Mouse (Mus musculus) spleen, postnatal 36 days (tissue): ENCODE data around the gene Sertad1.
A peak's percentile ranks its signal among the peaks of the same experiment; 100 is the strongest.

ENCODE experiments used
- DNase-seq, 2 experiments: peaks; one replicate each; pipeline ENCODE4 v3.0.0; 2022; ENCODE audit warnings: low spot score in 2 of 2, mixed read lengths in 1 of 2

Gene Sertad1

GRCm38 (mm10) chr7:27486770-27487697, at the start of gene Sertad1:
TSS of gene Sertad1 (plus strand) at chr7:27486910.
- peak; percentile 100 for DNase-seq

DNA sequence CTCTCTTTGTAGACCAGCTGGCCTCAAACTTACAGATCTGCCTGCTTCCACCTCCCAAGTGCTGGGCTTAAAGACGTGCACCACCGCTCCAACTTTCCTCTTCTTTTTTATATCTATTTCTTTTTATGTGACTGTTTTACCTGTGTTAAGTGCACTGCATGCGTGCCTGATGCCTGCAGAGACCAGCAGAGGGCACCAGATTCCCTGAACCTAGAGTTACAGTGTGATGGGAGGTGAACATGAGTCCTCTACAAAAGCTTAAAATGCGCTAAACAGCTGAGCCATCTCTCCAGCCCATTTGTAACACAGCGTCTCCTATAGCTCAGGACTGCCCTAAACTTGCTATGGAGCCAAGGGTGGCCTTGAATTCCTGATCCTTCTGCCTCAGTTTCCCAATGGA, 49.2 kb upstream of the Sertad1 start:
- peak; percentile 32 to 53 for DNase-seq

GRCm38 (mm10) chr7:27440014-27440413, 46.7 kb upstream of the Sertad1 start:
- no peak for DNase-seq

GRCm38 (mm10) chr7:27446051-27446450, 40.7 kb upstream of the Sertad1 start:
- DNase-seq, result no peak

- DNase-seq, result no peak
Measured at GRCm38 (mm10) chr7:27446521-27447418, 39.9 kb upstream of the Sertad1 start.

GRCm38 (mm10) chr7:27447419-27448286, 39.1 kb upstream of the Sertad1 start, which contains the start of the genes Sptbn4 and Blvrb:
TSS of gene Sptbn4 (minus strand) at chr7:27447686.
TSS of gene Blvrb (plus strand) at chr7:27447978.
- peak; percentile 100 for DNase-seq

- DNase-seq, result peak; percentile 57 to 72
Measured at GRCm38 (mm10) chr7:27448421-27449206, 38.1 kb upstream of the Sertad1 start.

GRCm38 (mm10) chr7:27449256-27449862, 37.4 kb upstream of the Sertad1 start:
- DNase-seq, result peak; percentile 46 to 71

DNA sequence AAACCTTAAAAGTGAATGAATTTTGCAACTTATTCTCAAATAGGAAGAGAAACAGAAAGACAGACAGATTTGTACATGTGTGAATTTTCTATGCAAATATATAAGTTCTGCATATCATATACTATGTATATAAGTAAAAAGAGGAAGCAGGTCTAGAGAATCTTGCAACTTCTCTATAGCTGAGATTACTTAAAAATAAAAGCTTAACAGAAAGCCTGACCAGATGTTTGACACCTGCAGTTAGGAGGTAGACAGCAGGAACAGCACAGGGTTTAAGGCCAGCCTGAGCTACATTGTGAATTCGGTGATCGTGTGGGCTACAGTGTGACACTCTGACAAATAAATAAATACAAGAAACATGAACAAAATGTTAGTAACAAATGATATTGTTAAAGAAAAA, 35.4 kb upstream of the Sertad1 start:
- DNase-seq, result peak; percentile 44 to 60

GRCm38 (mm10) chr7:27452206-27452770, 34.4 kb upstream of the Sertad1 start:
- DNase-seq, result no peak

DNA sequence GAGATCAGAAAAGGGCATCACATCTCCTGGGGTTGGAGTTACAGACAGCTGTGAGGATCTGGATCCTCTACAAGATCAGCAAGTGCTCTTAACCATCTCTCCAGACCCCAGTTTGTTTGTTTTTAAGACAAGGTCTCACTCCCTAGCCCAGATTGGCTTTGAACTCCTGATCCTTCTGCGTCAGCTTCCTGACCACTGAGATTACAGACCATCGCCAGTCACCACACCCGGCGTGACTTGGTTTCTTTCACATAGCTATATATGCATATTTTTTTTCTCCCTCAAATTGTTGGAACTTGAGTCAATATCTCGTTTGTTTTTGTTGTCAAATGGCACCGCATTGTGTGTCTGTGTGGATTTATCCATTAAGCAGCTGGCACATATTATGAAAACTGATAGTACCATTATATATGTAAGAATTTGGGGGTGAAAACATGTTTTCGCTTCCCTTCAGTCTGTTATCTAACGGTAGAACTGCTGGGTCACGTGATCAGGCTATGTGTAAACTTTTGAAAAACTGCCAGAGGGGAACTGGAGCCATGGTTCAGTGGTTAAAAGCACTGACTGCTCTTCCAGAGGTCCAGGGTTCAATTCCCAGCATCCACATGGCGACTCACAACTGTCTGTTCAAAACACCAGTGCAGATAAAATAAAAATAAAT, 32.1 kb upstream of the Sertad1 start:
- peak; percentile 62 to 75 for DNase-seq

- DNase-seq, result no peak
Measured at GRCm38 (mm10) chr7:27455273-27455672, 31.4 kb upstream of the Sertad1 start.

- no peak for DNase-seq
Measured at GRCm38 (mm10) chr7:27458614-27459013, 28.1 kb upstream of the Sertad1 start.

- no peak for DNase-seq
Measured at GRCm38 (mm10) chr7:27459640-27460039, 27.1 kb upstream of the Sertad1 start.

DNA sequence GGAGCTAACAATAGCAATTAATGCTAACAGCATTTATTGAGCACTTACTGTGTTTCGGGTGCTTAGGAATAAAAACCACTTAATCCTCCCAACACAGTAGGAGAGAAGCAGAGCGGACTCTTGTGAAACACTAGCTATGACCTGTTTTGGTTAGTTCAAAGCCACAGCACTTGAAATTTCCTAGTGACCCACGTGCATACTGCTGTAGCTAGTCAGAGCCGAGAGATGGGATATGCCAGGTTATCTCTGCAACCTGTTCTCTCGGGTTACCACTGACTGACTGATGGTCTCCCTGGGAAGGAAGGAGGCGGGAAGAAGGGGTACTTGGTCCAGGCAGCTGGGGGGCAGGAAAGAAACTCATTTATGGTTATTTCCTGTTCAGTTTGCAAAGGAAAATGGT, 26.2 kb upstream of the Sertad1 start:
- DNase-seq, result no peak

DNA sequence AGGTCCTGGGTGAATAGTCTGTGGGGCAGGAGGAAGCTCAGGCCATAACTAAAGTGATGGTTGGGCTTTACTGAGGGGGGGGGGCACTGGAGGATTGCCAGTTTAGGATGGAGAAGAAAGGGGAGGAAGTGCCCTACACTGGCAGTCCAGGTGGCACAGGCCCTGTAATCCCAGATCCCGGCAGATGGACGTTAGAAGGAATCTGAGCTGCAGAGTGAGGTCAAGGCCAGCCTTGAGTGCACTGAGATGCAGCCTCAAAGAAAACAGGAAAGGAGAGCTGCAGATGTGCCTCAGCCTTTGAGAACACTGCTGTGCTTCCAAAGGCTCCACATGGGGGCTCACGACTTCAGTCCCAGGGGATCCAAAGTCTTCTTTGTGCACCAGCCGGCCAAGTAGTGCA, 19.1 kb upstream of the Sertad1 start:
- no peak for DNase-seq

GRCm38 (mm10) chr7:27471390-27472120, 15.2 kb upstream of the Sertad1 start:
- DNase-seq, result no peak

GRCm38 (mm10) chr7:27472596-27472995, 14.1 kb upstream of the Sertad1 start:
- DNase-seq, result peak; percentile 26 to 48
